Mouse (Mus musculus) megakaryocyte-erythroid progenitor cell, adult 5-6 weeks (primary cell): ENCODE data around the gene Slc35e4. TPM values are rescaled to one million over a fixed set of nuclear protein-coding genes. Genes with fewer than 3 reads are reported as not detected.
"Not testable (repeated sequence)": the region's sequence is repeated elsewhere in the genome, so short reads cannot be mapped to it uniquely, and the experiment has no call there.

Experiments
- ATAC-seq: replicated peaks from 2 replicates; pipeline ENCODE4 v1.8.0; 2016; ENCODE audit warnings: mild to moderate bottlenecking, inconsistent platforms; ENCODE audit not compliant: severe bottlenecking, poor library complexity, low FRiP score, low TSS enrichment
- total RNA-seq, 2 experiments: library from RNA; stranded (forward) in 1 of 2; stranded (reverse) in 1 of 2; fragments of 200-1000, 215-1000 nt in 1 of 2; fragments of >200 nt in 1 of 2; fragmentation: Nextera tagmentation in 1 of 2; gene quantifications; 2 replicates each; pipeline ENCODE4 v1.2.3; 2014 to 2017

Gene Slc35e4
- total RNA-seq (2014; fragmentation: Nextera tagmentation) = 0.35 TPM in 1 of 2 replicates, not detected in the other
- total RNA-seq (2017) = 0.09 TPM in 1 of 2 replicates, not detected in the other

DNA sequence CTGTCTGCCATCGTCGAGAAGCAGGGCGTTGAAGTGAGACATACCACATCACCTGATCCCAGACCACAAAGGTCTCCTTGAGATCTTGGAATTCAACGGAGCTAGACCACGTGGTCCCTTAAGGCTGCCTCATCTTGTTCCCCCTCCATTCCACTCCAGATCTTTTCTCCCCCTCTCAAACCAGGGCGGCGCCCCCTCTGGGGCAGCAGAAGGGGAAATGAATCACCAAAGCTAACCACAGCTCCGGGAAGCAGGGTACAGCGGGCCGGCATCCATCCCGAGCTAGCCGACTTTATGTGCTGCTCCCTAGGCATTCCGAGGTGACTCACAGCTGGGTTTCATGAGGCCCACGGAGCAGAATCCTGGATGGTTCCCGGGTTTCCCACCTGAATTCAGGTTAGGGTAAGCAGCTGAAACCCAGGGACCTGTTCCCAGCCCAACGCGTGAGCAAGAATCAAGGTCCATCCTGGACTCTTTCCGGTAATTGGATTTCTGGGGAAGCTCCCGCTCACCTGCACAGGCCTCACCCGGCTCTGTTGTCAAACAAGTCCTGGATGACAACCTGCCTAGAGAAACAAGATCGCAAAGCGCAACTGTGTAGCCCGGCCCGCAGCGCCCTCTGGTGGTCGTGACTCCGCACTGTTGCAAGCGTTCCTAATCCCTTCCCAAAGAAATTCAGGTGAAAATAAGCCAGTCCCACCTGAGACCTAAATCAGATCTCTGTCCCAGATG, at the start of gene Slc35e4:
Gene Slc35e4 (minus strand): TSS at position 556 of the 732 bp plus-strand sequence.
- ATAC-seq = peak; percentile 59

- peak; percentile 86 for ATAC-seq
These were observed 49.3 kb upstream of the Slc35e4 start, which contains the start of gene Pes1 for GRCm38 (mm10) chr11:3963610-3964415. Gene Pes1, plus strand, starts transcription at chr11:3963975.

- ATAC-seq = no peak
These were observed 48.7 kb upstream of the Slc35e4 start for GRCm38 (mm10) chr11:3963155-3963554.

DNA sequence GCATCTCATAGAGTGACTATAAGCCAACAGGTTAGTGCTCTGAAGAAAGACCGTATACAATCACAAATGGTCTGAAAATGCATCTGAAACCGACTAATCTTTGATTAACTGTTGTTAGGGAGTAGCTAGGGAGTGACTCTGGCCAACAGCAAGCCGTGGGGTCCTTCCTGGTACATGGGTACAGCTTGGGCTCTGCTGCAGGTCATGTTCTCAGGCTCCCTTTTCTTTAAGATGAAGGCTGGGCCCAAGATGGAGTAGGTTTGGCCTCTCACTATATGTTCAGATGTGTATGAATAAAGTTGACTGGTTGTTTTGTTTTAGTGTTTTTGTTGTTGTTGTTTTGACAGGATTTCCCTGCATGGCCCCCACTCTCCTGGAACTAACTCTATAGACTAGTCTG, 47.3 kb upstream of the Slc35e4 start:
- no peak for ATAC-seq

GRCm38 (mm10) chr11:3960901-3961300, 46.4 kb upstream of the Slc35e4 start:
- ATAC-seq = no peak

GRCm38 (mm10) chr11:3955371-3955770, 40.9 kb upstream of the Slc35e4 start:
- ATAC-seq = not testable (repeated sequence)

GRCm38 (mm10) chr11:3954876-3955275, 40.4 kb upstream of the Slc35e4 start:
- ATAC-seq = not testable (repeated sequence)

DNA sequence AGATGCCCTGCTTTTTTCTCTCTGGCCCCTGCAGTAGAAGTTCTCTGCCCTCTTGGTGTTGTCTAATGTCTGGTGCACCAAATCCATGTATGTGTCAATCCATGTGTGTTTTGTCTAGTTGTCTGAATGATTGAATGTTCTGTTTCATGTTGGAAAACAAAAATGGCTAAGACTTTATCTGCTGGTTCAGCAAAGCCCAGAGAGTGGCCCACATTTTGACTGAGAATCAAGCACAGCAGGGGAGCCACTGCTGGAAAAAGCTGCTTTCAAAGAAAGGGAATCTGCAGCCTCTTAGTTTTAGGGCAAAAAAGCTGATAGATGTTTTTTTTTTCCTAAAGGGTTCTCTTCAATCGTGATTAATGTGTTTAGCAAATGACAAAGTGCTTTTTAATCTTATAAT, 31.9 kb upstream of the Slc35e4 start:
- ATAC-seq = no peak

DNA sequence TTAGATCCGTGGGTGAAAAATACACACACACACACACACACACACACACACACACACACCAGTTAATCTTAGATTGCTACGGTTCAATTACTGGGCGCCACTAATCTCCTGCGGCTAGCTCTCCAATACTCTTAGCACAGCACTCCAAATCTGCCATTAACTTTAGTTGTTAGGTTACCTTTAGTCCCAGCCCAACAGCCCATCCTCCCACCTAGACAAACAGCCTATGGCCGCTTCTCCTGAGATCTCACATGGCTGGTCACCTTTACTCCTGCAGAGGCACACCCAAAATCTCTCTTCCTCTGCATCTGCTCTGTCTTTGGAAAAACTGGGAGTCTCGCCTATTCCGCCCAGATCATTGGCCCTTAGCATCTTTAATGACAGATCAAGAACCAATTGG, 26.9 kb upstream of the Slc35e4 start:
- ATAC-seq = no peak

DNA sequence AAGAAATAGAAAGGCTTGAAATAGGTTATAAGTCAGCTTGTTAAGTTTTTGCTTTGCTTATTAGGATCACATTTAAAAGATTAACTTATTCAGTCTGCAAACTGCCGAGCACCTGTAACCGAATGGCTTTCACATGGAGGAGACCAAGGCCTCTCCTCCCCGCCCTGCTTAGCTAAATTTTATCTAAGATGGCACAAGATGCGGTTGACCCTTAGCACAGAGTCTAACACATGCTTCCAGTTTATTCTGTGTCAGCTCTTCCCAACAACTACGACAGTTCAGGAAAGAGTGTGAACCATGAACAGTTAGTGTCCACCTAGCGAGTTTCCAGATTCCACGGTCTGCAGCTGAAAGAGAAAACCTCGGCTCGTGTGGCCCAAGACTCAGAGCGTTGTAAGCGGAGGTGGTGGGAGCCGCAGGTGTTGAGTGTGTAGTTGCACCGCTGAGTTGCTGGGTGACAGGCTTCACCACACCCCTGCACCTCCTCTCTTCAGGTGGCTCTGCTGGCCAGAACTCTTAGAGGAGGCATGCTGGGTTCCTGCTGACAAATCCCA, 22.9 kb upstream of the Slc35e4 start:
- ATAC-seq = no peak

DNA sequence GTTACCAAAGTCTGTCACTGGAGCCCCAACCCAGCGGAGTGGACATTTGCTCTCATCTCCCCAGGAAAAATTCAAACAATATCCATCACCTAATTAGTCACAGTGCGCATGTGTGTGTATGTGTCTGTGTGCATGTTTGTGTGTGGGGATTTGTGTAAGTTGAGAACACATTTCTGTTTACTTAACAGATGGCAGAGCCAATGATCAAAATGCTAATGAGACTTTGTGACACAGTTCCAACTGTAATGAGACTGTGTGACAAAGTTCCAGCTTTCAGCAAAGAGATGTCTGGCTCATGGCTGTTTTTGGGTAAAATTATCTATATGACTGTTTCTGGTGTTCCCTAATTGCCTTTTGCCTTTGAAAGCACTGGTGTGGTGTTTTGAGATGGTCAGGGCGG, 21.9 kb upstream of the Slc35e4 start:
- no peak for ATAC-seq

GRCm38 (mm10) chr11:3935135-3935534, 20.7 kb upstream of the Slc35e4 start:
- no peak for ATAC-seq

DNA sequence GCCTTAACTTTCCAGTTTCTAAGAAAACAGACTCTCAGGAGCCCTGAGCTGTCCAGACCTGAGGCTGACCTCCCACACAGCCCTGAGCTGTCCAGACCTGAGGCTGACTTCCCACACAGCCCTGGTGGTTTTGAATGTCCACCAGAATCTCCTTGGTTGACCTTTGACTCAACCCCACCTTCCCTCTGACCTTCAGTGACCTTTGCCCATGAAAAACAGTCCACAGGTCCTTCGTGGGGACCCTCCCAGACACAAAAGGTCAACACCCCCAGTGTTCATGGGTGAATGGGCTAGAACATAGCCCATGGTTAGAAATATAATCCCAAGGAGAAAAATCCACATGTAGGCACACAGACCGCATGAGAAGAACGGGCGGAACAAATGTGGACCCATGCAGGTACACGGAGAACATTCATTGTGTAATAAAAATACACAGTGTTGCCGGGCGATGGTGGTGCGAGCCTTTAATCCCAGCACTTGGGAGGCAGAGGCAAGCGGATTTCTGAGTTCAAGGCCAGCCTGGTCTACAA, 19.4 kb upstream of the Slc35e4 start:
- ATAC-seq = no peak

DNA sequence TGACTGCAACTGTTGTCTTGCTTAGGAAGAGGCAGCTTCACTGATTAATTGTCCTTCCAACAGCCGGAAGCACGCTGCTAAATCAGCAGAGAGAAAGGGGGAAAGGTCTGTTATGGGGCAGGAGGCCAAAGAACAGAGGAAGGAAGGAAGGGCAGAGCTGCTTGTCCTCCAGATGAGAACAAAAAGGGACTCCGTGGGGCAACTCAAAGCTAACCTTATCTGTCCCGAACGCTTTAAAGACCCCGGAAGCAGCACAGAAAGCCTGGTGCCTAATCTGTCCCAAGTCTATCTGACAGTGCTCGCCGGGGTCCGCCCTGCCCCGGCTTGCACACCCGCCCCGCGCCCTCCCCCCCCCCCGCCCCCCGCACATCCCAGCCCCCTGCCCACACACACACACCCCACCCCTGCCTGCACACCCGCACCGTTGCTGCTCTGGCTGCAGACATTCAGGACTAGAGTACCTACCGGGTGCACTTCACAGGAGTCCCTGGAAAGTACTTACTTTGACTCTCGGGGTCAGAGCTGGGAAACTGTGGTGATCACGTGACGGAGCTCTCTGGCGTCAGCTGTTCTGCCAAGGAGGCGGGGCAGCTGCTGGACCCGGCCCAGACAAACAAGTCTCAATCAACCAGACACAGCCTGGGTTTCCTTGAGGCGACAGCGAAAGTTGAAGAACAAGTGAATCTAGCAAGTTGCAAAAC, 17.2 kb upstream of the Slc35e4 start, which contains the start of gene Tcn2:
Gene Tcn2 (minus strand): TSS at position 649 of the 701 bp plus-strand sequence.
- peak; percentile 85 for ATAC-seq

DNA sequence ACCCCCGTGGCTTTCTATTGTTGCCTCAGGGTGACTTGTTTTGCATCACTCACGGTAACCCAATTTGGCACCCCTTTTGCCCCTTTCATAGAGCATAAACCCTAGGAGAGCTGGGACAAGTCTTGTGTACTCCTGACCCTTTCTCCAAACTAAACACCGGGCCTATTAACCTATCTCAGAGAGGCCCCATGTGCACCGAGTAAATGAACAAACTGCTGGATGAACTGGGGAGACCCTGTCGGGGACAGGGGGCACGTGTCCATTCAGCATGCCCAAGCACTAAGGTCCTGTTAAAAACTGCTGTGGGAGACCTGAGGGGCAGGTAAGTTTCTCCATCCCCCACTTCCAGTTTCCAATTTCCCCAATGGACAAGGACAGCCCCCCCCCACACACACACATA, 16.5 kb upstream of the Slc35e4 start:
- no peak for ATAC-seq

DNA sequence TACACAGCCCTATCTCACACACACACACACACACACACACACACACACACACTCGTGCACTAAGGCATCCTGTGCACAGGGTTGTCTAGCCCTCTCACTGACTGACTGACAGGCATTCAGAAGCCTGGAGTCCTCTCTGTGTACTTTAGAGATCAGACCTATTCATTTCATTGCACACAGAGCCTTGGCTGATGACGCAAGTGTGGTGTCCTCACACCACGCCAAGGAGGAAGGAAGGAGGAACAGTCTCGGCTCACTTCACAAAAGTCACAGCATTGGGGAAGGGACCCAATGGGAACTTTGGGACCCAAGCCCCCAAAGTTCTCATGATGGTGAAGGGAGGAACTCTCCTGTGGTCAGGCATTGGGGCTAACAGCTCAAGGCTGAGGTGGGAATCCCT, 15.6 kb upstream of the Slc35e4 start:
- ATAC-seq = no peak

DNA sequence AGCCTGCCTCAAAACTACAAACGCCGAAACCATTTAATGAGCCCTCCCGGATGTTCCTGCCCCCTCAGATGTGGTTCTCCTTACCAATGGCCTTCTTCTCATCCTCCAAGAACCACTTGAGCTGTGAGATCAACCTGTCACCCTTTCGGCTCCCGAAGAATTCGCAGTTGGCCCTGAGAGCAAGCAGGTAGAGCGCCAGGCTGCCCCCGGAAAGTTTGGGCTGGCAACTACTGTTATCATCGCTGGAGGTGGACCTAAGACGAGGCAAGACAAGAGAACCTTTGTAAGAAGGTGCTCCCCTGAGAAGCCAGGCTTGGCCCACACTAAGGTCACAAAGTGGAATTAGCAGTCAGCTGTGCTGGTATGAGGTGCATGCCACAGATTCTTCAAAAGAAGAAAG, 11.5 kb upstream of the Slc35e4 start:
- no peak for ATAC-seq

- ATAC-seq = no peak
These were observed 8.3 kb upstream of the Slc35e4 start for GRCm38 (mm10) chr11:3922731-3923130.

DNA sequence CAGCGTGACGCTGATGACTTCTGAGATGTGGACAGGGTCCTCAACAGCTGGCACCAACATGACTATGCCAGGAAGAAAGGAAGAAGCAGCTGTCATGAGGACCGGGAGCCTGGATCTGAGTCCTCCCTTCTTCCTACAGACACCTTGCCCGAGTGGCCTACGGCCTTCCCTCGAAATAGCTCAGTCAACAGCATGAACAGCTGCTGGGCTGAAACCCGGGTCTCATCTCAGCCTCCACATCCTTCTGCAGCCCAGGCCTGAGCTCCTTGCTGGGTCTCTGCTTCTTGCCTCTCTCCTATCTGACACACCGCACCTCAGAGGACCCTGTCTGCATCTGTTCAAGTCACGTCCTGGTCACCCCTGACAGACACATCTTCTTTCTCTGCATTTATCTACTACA, 7.7 kb upstream of the Slc35e4 start:
- no peak for ATAC-seq
